ENCODE assay signal across 10 mouse cellular contexts in the genomic region with DNA sequence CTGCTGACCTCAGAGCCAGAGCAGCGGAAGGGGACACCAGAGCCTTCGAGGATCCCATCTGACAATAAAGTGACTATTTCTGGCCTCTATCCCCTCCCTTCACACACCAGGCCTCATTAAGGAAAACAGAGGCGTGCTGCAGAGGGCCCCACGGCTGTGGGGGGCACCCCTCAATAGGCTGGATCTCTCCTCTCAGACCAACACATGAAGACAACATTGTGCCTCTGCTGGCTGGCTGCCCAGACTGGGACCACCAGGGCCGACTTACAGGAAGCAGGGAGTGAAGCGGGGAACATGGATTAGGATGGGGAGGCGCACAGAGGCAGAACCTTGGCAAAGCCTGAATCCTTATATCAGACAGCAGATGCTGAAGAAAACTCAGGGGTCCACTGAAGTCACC.
DNase-seq lines count a peak whose midpoint lies in the region; ATAC-seq and TF ChIP-seq lines count a peak whose summit lies in the region.
"Had no signal": no experiment of that assay in that cellular context is flagged by ENCODE, and none has a peak within 500 bp of the region (broad histone marks: within the 10 kb centered on the region; RNA-seq: fewer than 3 reads in every experiment).

No protein-coding gene starts in this region.

- H3K4me1 ChIP-seq in kidney, postnatal 0 days (replicated peaks; ENCODE audit: insufficient read depth, low read length) = peaks cover 14% of the 10 kb centered on the region; the same call in 1 of the 2 replicates
- peaks cover 5% of the 10 kb centered on the region; the same call in 1 of the 2 replicates for H3K4me1 ChIP-seq in kidney, adult 2 months (ENCODE audit: control insufficient read depth, insufficient read depth, low read length)
- H3K4me1 ChIP-seq in embryonic facial prominence, embryonic 13.5 days = peaks cover 36% of the 10 kb centered on the region
- peaks cover 28% of the 10 kb centered on the region for H3K4me1 ChIP-seq in hindbrain, embryonic 10.5 days (replicated peaks)
- H3K4me1 ChIP-seq in midbrain, embryonic 13.5 days (replicated peaks) = peaks cover 43% of the 10 kb centered on the region

- no peak overlapping the region; the same call in 1 of the 2 replicates for H3K27ac ChIP-seq in kidney, postnatal 0 days
- no peak overlapping the region for H3K27ac ChIP-seq in kidney, adult 2 months (ENCODE audit: insufficient read depth, low read depth, low read length)
- peak overlapping the region; percentile 86 for H3K27ac ChIP-seq in embryonic facial prominence, embryonic 13.5 days
- peak overlapping the region; percentile 66 for H3K27ac ChIP-seq in hindbrain, embryonic 10.5 days
- H3K27ac ChIP-seq in midbrain, embryonic 13.5 days = peak overlapping the region; percentile 89

- DNase-seq in kidney, postnatal 0 days (ENCODE audit: low spot score) = peak; percentile 34
- DNase-seq in kidney, adult 2 months = no peak
- no peak for DNase-seq in hindbrain, embryonic 10.5 days (ENCODE audit: low spot score)
- DNase-seq in thymus, postnatal 36 days = no peak
- no peak for DNase-seq in spleen, postnatal 4 days (ENCODE audit: low spot score in 2 of 2)
- DNase-seq in cerebellum, adult 9-11 months = no peak
- DNase-seq: cerebellum, adult 11 months; lung, postnatal 10 days had no signal

- no peak for TF ChIP-seq CTCF in kidney, postnatal 0 days (IDR thresholded peaks at IDR 0.05; ENCODE audit: low read depth)
- no peak for TF ChIP-seq CTCF in kidney, adult 2 months (conservative IDR thresholded peaks at IDR 0.05; ENCODE audit: insufficient read depth, insufficient read length, low read depth, low read length)

- no peak for TF ChIP-seq POLR2A in kidney, adult 2 months (IDR thresholded peaks at IDR 0.05; ENCODE audit: low read depth, low read length)

- H3K4me3 ChIP-seq in kidney, postnatal 0 days (replicated peaks; ENCODE audit: low read depth, low read length) = no peak overlapping the region
- H3K4me3 ChIP-seq in kidney, adult 2 months (ENCODE audit: insufficient read depth, low read depth, low read length) = no peak overlapping the region
- H3K4me3 ChIP-seq in embryonic facial prominence, embryonic 13.5 days = no peak overlapping the region
- no peak overlapping the region for H3K4me3 ChIP-seq in hindbrain, embryonic 10.5 days
- no peak overlapping the region for H3K4me3 ChIP-seq in midbrain, embryonic 13.5 days (replicated peaks)

- 47% methylated on average over 7 of the region's 7 CpGs for WGBS in kidney, postnatal 0 days
- 73% methylated on average over 7 of the region's 7 CpGs for WGBS in kidney, adult 2 months
- 30% methylated on average over 7 of the region's 7 CpGs for WGBS in embryonic facial prominence, embryonic 13.5 days
- 67% methylated on average over 7 of the region's 7 CpGs for WGBS in hindbrain, embryonic 10.5 days
- 28% methylated on average over 7 of the region's 7 CpGs for WGBS in midbrain, embryonic 13.5 days

- no peak overlapping the region for H3K4me2 ChIP-seq in kidney, postnatal 0 days (ENCODE audit: low read length)
- 0 out of 2 replicates have a peak overlapping the region, but pooled peaks have one; percentile 22 for H3K4me2 ChIP-seq in embryonic facial prominence, embryonic 13.5 days
- H3K4me2 ChIP-seq in midbrain, embryonic 13.5 days (replicated peaks) = 0 out of 2 replicates have a peak overlapping the region, but pooled peaks have one; percentile 6

- H3K36me3 ChIP-seq in kidney, postnatal 0 days (ENCODE audit: insufficient read depth, low read length) = peaks cover 43% of the 10 kb centered on the region
- no peaks in the 10 kb centered on the region for H3K36me3 ChIP-seq in kidney, adult 2 months (ENCODE audit: control insufficient read depth, insufficient read depth, low read length)
- H3K36me3 ChIP-seq in embryonic facial prominence, embryonic 13.5 days = peaks cover 93% of the 10 kb centered on the region
- H3K36me3 ChIP-seq in hindbrain, embryonic 10.5 days = peaks cover 98% of the 10 kb centered on the region
- peaks cover 53% of the 10 kb centered on the region for H3K36me3 ChIP-seq in midbrain, embryonic 13.5 days

- ATAC-seq in kidney, postnatal 0 days (replicated peaks; ENCODE audit: low FRiP score, low read depth) = no peak
- no peak for ATAC-seq in embryonic facial prominence, embryonic 13.5 days (ENCODE audit: insufficient number of reproducible peaks, insufficient read depth, low FRiP score, low TSS enrichment, low read depth)
- peak; percentile 83 for ATAC-seq in midbrain, embryonic 13.5 days

- H3K9ac ChIP-seq in kidney, postnatal 0 days (ENCODE audit: low read depth, low read length) = no peak overlapping the region
- H3K9ac ChIP-seq in embryonic facial prominence, embryonic 13.5 days = peak overlapping the region; percentile 36; the same call in 1 of the 2 replicates
- peak overlapping the region; percentile 40; the same call in 1 of the 2 replicates for H3K9ac ChIP-seq in midbrain, embryonic 13.5 days (replicated peaks)

- no peaks in the 10 kb centered on the region for H3K9me3 ChIP-seq in kidney, postnatal 0 days (replicated peaks; ENCODE audit: low read length)
- no peaks in the 10 kb centered on the region for H3K9me3 ChIP-seq in embryonic facial prominence, embryonic 13.5 days
- H3K9me3 ChIP-seq in hindbrain, embryonic 10.5 days = 0 out of 2 replicates have a peak, but pooled peaks cover 6% of the 10 kb centered on the region
- H3K9me3 ChIP-seq in midbrain, embryonic 13.5 days = no peaks in the 10 kb centered on the region

- no peaks in the 10 kb centered on the region for H3K27me3 ChIP-seq in kidney, postnatal 0 days (ENCODE audit: insufficient read depth, low read length)
- no peaks in the 10 kb centered on the region for H3K27me3 ChIP-seq in kidney, adult 2 months (replicated peaks; ENCODE audit: control insufficient read depth, insufficient read depth, low read length)
- H3K27me3 ChIP-seq in embryonic facial prominence, embryonic 13.5 days = no peaks in the 10 kb centered on the region
- H3K27me3 ChIP-seq in hindbrain, embryonic 10.5 days (ENCODE audit: insufficient read depth, poor library complexity, severe bottlenecking) = no peaks in the 10 kb centered on the region
- no peaks in the 10 kb centered on the region for H3K27me3 ChIP-seq in midbrain, embryonic 13.5 days

Comparison
In these comparisons a context has a peak if more than half of its experiments do, and no peak if none do; other contexts are left out.
1. H3K27ac ChIP-seq: peak in embryonic facial prominence, embryonic 13.5 days (single experiment), hindbrain, embryonic 10.5 days (single experiment) and midbrain, embryonic 13.5 days (single experiment); none in kidney, postnatal 0 days (single experiment) and kidney, adult 2 months (single experiment).